Mouse (Mus musculus) ES-Bruce4 (cell line): Measurements from ENCODE around the gene Krtap9-1. TPM values are rescaled to one million over a fixed set of nuclear protein-coding genes. Genes with fewer than 3 reads are reported as not detected.
"Not testable (repeated sequence)": the region's sequence is repeated elsewhere in the genome, so short reads cannot be mapped to it uniquely, and the experiment has no call there.

Experiments used
- H3K27ac ChIP-seq: 2 replicates; pipeline ENCODE4 v1.5.1; 2012; ENCODE audit warnings: low read length, inconsistent platforms; ENCODE audit not compliant: insufficient read depth
- H3K27me3 ChIP-seq: 2 replicates; pipeline ENCODE4 v1.6.1; 2012; ENCODE audit warnings: mild to moderate bottlenecking, low read length, inconsistent platforms; ENCODE audit not compliant: control insufficient read depth, poor library complexity, insufficient read depth, severe bottlenecking
- H3K36me3 ChIP-seq: 2 replicates; pipeline ENCODE4 v1.6.1; 2012; ENCODE audit warnings: inconsistent platforms, mild to moderate bottlenecking, low read length, moderate library complexity; ENCODE audit not compliant: control insufficient read depth, poor library complexity, insufficient read depth, severe bottlenecking
- H3K4me1 ChIP-seq: one replicate; pipeline ENCODE4 v1.8.1; 2011; ENCODE audit warnings: low read length; ENCODE audit not compliant: control insufficient read depth, insufficient read depth
- H3K4me3 ChIP-seq: 2 replicates; pipeline ENCODE4 v1.5.1; 2011; ENCODE audit warnings: low read depth, mild to moderate bottlenecking, low read length
- H3K9ac ChIP-seq: 2 replicates; pipeline ENCODE4 v1.6.1; 2012; ENCODE audit warnings: low read depth, mild to moderate bottlenecking, inconsistent platforms; ENCODE audit not compliant: poor library complexity, severe bottlenecking
- H3K9me3 ChIP-seq: replicated peaks from 2 replicates; pipeline ENCODE4 v1.6.1; 2012; ENCODE audit warnings: mild to moderate bottlenecking, low read length, inconsistent platforms; ENCODE audit not compliant: control insufficient read depth, poor library complexity, insufficient read depth, severe bottlenecking
- CTCF ChIP-seq: IDR thresholded peaks from one replicate; pipeline ENCODE4 v1.8.1; 2011; ENCODE audit warnings: low read depth, low read length
- EP300 ChIP-seq: IDR thresholded peaks from 2 replicates; pipeline ENCODE4 v1.6.1; 2011; ENCODE audit warnings: low read depth, low read length; ENCODE audit not compliant: insufficient read depth
- POLR2A ChIP-seq: IDR thresholded peaks from one replicate; pipeline ENCODE4 v1.8.1; 2011; ENCODE audit warnings: low read length; ENCODE audit not compliant: insufficient read depth
- polyA plus RNA-seq: library from polyadenylated mRNA; stranded (reverse); fragments of >200 nt; gene quantifications from 2 replicates; pipeline ENCODE4 v1.2.4, GENCODE M21; 2011; ENCODE audit warnings: low read depth; ENCODE audit not compliant: missing spikeins, insufficient read depth, insufficient read length

Krtap9-1 gene
- polyA plus RNA-seq, 1 experiment: not detected

DNA sequence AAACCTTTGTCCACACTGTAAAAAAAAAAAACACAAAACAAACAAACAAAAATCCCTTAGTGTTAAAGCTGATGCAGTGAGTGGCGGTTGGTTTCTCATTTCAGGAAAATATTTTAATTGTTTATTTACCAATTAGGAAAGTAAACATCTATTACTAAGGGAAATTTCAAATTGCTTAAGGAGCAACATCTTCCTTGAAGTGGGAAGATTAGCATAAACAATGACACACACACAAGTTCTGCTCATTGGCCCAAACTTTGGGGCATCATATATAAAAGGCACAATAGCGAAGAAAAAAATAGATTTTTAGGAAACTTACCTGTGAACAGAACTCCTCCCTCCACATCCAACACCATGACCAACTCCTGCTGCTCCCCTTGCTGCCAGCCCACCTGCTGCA, 15.6 kb upstream of the Krtap9-1 start, which contains the start of gene Gm11568:
Gene Gm11568, plus strand, starts transcription at position 301 of the 400 bp plus-strand sequence.
- Histone ChIP-seq H3K4me3 (no peak within 1 kb of the TSS), H3K4me1 (no peaks in the 10 kb centered on the region), H3K9ac (no peak within 1 kb of the TSS), H3K27me3 (no peaks in the 10 kb centered on the region), H3K36me3 (no peaks in the 10 kb centered on the region), H3K27ac (no peak within 1 kb of the TSS), H3K9me3 (no peaks in the 10 kb centered on the region)
- TF ChIP-seq EP300: no peak
- no peak for TF ChIP-seq CTCF
- TF ChIP-seq POLR2A: no peak

DNA sequence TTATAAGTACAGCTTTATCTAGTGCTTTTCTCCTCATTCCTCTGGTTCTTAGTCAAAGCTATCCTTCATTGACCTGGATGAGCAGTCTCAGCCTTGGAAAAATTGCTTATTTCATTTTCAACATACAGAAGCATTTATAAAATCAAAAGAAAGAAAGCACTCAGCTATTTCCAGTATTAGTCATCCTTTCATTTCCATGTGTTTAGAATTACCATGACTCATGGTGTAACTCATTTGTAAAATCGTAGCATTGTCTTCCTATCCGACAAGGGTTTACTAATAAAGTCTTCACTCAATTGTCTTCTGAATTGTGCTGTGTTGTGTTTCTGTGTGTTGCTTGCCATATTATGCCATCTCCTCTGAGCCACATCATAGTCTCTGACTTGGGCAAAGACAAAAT, 14.4 kb upstream of the Krtap9-1 start:
- no peak overlapping the region for H3K27ac ChIP-seq
- no peaks in the 10 kb centered on the region for H3K36me3 ChIP-seq
- no peak for TF ChIP-seq CTCF
- TF ChIP-seq EP300: no peak
- no peak for TF ChIP-seq POLR2A
- H3K4me1 ChIP-seq: no peaks in the 10 kb centered on the region
- H3K27me3 ChIP-seq: no peaks in the 10 kb centered on the region
- H3K4me3 ChIP-seq: no peak overlapping the region
- no peak overlapping the region for H3K9ac ChIP-seq
- H3K9me3 ChIP-seq: no peaks in the 10 kb centered on the region

DNA sequence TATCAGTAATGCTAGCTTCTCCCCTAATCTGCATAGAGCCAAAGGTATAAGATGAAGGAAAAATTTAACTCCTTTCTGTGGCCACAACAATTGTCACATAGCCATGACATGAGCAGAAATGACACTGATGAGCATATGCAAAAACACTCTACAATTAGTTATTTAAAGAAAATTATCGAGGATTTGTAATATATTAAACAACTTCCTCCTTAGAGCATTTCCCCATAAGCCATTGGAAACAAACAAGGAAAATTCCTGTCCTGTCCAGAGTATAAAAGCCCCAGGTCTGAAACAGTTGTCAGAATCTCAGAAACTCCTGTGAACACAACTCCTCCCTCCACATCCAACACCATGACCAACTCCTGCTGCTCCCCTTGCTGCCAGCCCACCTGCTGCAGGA, 9.0 kb upstream of the Krtap9-1 start, which contains the start of gene Gm11559:
Gene Gm11559, plus strand, starts transcription at position 301 of the 400 bp plus-strand sequence.
- H3K27me3 ChIP-seq, H3K9ac ChIP-seq, H3K4me1 ChIP-seq, H3K9me3 ChIP-seq, H3K4me3 ChIP-seq, H3K27ac ChIP-seq, H3K36me3 ChIP-seq: not testable (repeated sequence)

DNA sequence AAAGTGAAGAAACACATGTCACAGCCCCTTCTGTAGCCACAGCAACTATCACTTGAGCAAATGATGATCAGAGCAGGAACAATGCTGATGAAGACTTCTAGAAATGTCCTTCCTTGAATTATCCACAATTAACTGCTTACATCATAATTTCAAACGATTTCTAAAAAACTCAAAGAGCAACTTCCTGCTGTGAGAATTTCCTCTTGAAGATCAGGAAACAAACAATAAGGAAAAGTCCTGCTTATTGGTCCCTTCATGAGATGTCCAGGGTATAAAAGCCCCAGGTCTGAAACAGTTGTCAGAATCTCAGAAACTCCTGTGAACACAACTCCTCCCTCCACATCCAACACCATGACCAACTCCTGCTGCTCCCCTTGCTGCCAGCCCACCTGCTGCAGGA, 5.7 kb downstream of the Krtap9-1 start, which contains the start of gene Gm11567:
Gene Gm11567, plus strand, starts transcription at position 301 of the 400 bp plus-strand sequence.
- not testable (repeated sequence) for H3K27ac ChIP-seq, H3K9ac ChIP-seq

DNA sequence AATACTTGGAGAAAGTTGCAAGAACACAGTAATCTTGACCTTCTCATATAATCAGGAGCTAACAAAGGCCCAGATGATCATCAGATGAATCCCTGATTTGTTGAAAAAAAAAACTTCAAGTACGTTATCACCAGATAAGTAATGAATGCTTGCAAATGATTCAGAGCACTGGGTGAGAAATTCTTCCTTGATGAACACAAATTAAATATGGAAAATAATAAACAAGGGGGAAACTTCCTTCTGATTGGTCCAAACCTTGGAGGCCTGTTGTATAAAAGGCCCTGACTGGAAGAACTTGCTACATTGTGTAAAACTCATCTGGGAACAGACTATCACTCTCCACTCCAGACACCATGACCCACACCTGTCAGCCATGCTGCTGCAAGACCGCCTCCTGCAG, 34.4 kb downstream of the Krtap9-1 start, which contains the start of gene Krtap31-1:
Gene Krtap31-1, plus strand, starts transcription at position 301 of the 400 bp plus-strand sequence.
- Histone ChIP-seq H3K27ac (no peak within 1 kb of the TSS), H3K9ac (no peak within 1 kb of the TSS), H3K4me3 (no peak within 1 kb of the TSS), H3K36me3 (no peaks in the 10 kb centered on the region), H3K9me3 (no peaks in the 10 kb centered on the region), H3K27me3 (no peaks in the 10 kb centered on the region), H3K4me1 (no peaks in the 10 kb centered on the region)
- no peak for TF ChIP-seq POLR2A
- no peak for TF ChIP-seq EP300
- no peak for TF ChIP-seq CTCF

More for the DNA sequence above, 5.7 kb downstream of the Krtap9-1 start, which contains the start of gene Gm11567:
- not testable (repeated sequence) for H3K4me1 ChIP-seq, H3K27me3 ChIP-seq, H3K4me3 ChIP-seq, H3K36me3 ChIP-seq, H3K9me3 ChIP-seq

DNA sequence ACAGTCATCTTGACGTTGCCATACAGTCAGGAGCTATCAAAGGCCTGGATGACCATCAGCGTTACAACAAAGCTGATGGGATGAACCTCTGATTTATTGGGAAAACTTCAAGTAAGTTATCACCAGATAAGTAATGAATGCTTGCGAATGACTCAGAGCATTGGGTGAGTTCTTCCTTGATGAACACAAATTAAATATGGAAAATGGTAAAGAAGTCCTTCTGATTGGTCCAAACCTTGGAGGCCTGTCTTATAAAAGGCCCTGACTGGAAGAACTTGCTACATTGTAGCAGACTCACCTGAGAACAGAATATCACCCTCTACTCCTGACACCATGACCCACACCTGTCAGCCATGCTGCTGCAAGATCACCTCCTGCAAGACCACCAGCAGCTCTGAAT, 41.3 kb downstream of the Krtap9-1 start, which contains the start of gene Gm11565:
Gene Gm11565, plus strand, starts transcription at position 301 of the 400 bp plus-strand sequence.
- TF ChIP-seq EP300 (no peak), CTCF (no peak), POLR2A (no peak)
- no peaks in the 10 kb centered on the region for H3K27me3 ChIP-seq
- H3K4me3 ChIP-seq: no peak within 1 kb of the TSS
- H3K9ac ChIP-seq: no peak within 1 kb of the TSS
- no peak within 1 kb of the TSS for H3K27ac ChIP-seq
- no peaks in the 10 kb centered on the region for H3K9me3 ChIP-seq
- no peaks in the 10 kb centered on the region for H3K36me3 ChIP-seq
- H3K4me1 ChIP-seq: no peaks in the 10 kb centered on the region

Other genes with a start within 250 kb of the Krtap9-1 start
- not detected in 2 replicates for gene Krtap4-1, start 245.2 kb upstream of the Krtap9-1 start, polyA plus RNA-seq
- gene Krtap4-2, start 238.3 kb upstream of the Krtap9-1 start, polyA plus RNA-seq: not detected in 2 replicates
- gene Krtap4-7, start 229.3 kb upstream of the Krtap9-1 start, polyA plus RNA-seq: not detected in 2 replicates
- not detected in 2 replicates for gene Gm11555, start 223.2 kb upstream of the Krtap9-1 start, polyA plus RNA-seq
- gene Gm11563, start 214.4 kb upstream of the Krtap9-1 start, polyA plus RNA-seq: not detected in 2 replicates
- gene Krtap4-6, start 207.4 kb upstream of the Krtap9-1 start, polyA plus RNA-seq: not detected in 2 replicates
- gene Gm14190, start 182.6 kb upstream of the Krtap9-1 start, polyA plus RNA-seq: not detected in 2 replicates
- not detected in 2 replicates for gene Gm14180, start 139.1 kb upstream of the Krtap9-1 start, polyA plus RNA-seq
- not detected in 2 replicates for gene Gm11595, start 100.5 kb upstream of the Krtap9-1 start, polyA plus RNA-seq
- not detected in 2 replicates for gene Krtap4-8, start 92.7 kb upstream of the Krtap9-1 start, polyA plus RNA-seq
- gene Krtap4-9, start 88.2 kb upstream of the Krtap9-1 start, polyA plus RNA-seq: not detected in 2 replicates
- gene Gm11596, start 79.9 kb upstream of the Krtap9-1 start, polyA plus RNA-seq: not detected in 2 replicates
- gene Gm11569, start 74.5 kb upstream of the Krtap9-1 start, polyA plus RNA-seq: not detected in 2 replicates
- gene Gm11554, start 68.9 kb upstream of the Krtap9-1 start, polyA plus RNA-seq: not detected in 2 replicates
- gene Krtap4-13, start 63.5 kb upstream of the Krtap9-1 start, polyA plus RNA-seq: not detected in 2 replicates
- gene Gm11564, start 57.7 kb upstream of the Krtap9-1 start, polyA plus RNA-seq: not detected in 2 replicates
- gene 2300003K06Rik, start 35.3 kb upstream of the Krtap9-1 start, polyA plus RNA-seq: not detected in 2 replicates
- gene Krtap4-16, start 21.8 kb upstream of the Krtap9-1 start, polyA plus RNA-seq: not detected in 2 replicates
- not detected in 2 replicates for gene Gm11568, start 15.5 kb upstream of the Krtap9-1 start, polyA plus RNA-seq
- gene Gm11559, start 8.9 kb upstream of the Krtap9-1 start, polyA plus RNA-seq: not detected in 2 replicates
- gene Gm11567, start 5.8 kb downstream of the Krtap9-1 start, polyA plus RNA-seq: not detected in 2 replicates
- gene Krtap31-1, start 34.5 kb downstream of the Krtap9-1 start, polyA plus RNA-seq: not detected in 2 replicates
- not detected in 2 replicates for gene Gm11565, start 41.4 kb downstream of the Krtap9-1 start, polyA plus RNA-seq
- not detected in 2 replicates for gene Krtap31-2, start 62.9 kb downstream of the Krtap9-1 start, polyA plus RNA-seq
- not detected in 2 replicates for gene Krtap9-5, start 75.1 kb downstream of the Krtap9-1 start, polyA plus RNA-seq
- not detected in 2 replicates for gene Krtap29-1, start 105.7 kb downstream of the Krtap9-1 start, polyA plus RNA-seq
- not detected in 2 replicates for gene Krtap16-1, start 113.2 kb downstream of the Krtap9-1 start, polyA plus RNA-seq
- not detected in 2 replicates for gene Krtap17-1, start 120.6 kb downstream of the Krtap9-1 start, polyA plus RNA-seq
- not detected in 2 replicates for gene Krt33a, start 142.8 kb downstream of the Krtap9-1 start, polyA plus RNA-seq
- not detected in 2 replicates for gene Krt33b, start 156.5 kb downstream of the Krtap9-1 start, polyA plus RNA-seq
- not detected in 2 replicates for gene Krt34, start 168.2 kb downstream of the Krtap9-1 start, polyA plus RNA-seq
- gene Krt31, start 177.2 kb downstream of the Krtap9-1 start, polyA plus RNA-seq: not detected in 2 replicates
- not detected in 2 replicates for gene Krt32, start 214.8 kb downstream of the Krtap9-1 start, polyA plus RNA-seq
- not detected in 2 replicates for gene Krt35, start 222.9 kb downstream of the Krtap9-1 start, polyA plus RNA-seq
- not detected in 2 replicates for gene Krt36, start 232.2 kb downstream of the Krtap9-1 start, polyA plus RNA-seq
- not detected in 2 replicates for gene Krt13, start 248.2 kb downstream of the Krtap9-1 start, polyA plus RNA-seq